Mouse (Mus musculus): ENCODE results near the gene Pfkfb2.

Gene Pfkfb2

DNA sequence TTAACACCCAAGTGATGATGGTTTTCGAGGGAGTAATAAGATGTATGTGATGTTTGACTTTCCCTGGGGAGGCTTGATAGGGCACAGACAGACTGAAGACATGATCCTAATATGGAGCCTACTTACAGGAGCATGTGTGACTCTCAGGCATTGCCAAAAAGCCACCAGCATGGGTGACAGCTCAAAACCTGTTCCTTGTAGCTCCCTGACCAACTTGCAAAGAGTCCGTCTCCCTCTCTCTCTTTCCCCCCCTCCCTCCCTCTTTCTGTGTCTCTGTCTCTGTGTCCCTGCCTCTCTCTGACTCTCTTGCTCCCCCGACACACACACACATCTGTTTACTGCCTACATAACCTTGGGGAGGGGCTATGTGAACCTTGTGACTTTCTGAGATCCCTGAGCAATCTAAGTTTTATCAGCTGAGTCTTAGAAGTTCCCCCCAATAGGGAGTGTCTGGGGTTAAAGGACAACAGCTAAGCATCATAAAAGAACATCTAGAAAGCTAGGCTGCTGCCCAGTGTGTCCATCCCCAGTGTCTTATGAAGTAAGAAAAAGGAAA is 9.6 kb upstream of the Pfkfb2 start:
- DNase-seq (ENCODE audit: extremely low read depth, low read depth, low spot score) = no peak

DNA sequence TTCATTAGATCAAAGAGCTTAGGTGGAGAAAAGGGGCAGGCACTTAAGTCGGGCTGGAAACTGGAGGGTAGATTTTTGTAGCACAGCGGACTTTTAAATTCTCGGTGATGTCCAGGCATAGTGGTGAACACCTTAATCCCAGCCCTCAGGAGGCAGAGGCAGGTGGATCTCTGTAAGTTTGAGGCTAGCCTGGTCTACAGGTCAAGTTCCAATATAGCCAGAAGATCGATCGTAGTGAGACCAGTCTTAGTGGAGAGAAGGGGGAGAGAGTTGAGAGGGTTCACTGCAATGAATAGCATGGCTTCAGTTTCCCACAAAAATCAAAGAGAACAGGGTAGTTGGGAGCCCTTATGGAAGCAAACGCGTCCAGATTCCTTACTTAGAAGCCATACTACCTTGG is 8.9 kb upstream of the Pfkfb2 start:
- DNase-seq (ENCODE audit: extremely low read depth, low read depth, low spot score) = no peak

DNA sequence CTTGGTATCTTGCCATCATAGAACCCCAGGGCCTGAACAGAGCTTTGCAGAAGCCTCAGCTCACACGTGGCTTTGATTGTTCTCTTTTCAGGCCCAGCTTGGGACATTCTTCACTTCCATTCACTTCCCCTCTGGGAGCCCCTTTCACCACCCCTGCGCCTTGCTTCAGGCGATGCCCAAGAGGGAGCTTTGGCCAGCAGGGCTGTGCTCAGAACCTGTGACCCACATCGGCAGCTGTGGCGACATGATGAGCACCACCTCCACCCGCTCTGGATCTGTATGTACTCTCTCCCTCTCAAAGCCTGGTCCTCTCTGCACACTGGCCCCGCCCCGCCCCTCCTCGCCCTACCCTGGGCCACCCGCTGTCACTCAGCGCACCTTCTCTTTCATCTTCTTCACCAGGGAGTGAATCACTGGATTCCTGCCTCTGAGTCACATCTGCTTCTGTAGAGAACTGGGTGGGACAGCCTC is 8.4 kb upstream of the Pfkfb2 start:
- DNase-seq (ENCODE audit: extremely low read depth, low read depth, low spot score) = no peak

DNA sequence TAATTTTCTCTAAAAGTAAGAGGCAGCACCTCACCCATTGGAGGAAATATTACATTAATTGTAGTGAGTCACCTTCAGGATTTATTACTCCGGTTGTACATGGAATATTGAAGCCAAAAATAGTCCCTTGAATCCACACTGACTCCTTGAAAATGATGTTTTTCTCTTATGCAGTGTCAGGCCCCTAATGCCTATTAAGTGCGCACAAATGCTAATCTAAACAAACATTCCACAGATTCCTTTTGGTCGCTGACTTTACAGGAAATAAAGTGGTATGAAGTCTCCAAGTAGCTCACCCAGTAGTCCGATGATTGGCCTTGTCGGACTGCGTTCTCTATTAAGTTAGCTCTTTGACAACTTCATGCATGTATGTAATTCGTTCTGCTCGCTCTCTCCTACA is 5.8 kb upstream of the Pfkfb2 start:
- no peak for DNase-seq (ENCODE audit: extremely low read depth, low read depth, low spot score)

DNA sequence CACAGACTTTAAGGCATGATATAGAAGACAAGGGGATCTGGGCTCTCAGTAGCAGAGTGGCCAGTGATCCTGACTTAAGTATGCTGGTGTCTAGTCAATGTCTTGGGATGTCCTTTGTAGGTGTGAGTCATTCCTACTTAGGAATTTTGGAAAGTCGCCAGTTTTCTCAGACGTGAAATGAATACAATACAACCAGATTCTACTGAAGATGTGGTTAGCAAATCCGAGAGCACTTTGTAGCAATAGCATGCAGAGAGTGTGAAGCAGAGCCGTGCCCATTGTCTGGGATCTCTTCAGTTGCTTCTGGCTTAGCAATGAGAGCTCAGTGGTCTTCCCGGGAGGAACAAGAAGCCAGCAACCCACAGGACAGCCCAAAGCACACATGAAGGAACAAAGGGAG is 5.4 kb upstream of the Pfkfb2 start:
- peak; percentile 66 for DNase-seq (ENCODE audit: extremely low read depth, low read depth, low spot score)

GRCm38 (mm10) chr1:130733671-130734070 is 4.6 kb upstream of the Pfkfb2 start:
- no peak for DNase-seq (ENCODE audit: extremely low read depth, low read depth, low spot score)

GRCm38 (mm10) chr1:130732706-130733658 is 3.9 kb upstream of the Pfkfb2 start:
- no peak for DNase-seq (ENCODE audit: extremely low read depth, low read depth, low spot score)

GRCm38 (mm10) chr1:130731741-130732337 is 2.8 kb upstream of the Pfkfb2 start, which contains the start of gene AA986860:
TSS of gene AA986860 (plus strand) at chr1:130731976.
- peak; percentile 84 for DNase-seq (ENCODE audit: extremely low read depth, low read depth, low spot score)

DNA sequence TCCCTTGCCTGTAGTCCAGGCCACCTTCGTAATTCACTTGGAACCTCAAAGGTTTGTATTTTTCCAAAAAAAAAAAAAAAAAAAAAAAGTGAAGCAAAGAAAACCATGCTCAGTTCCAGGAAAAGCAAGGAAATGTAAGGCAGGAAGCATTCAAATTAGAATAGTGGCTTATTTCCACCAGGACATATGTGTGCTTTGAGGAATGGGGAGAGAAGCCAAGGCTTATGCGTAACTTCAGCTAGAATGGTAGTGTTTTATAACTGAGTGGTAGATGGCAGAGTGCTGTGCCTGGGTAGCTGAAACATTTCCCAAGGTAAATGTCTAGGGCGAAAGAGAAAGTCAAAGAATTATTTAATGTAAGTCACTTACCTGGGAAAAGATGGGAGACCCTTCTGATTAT is 345 bp downstream of the Pfkfb2 start:
- no peak for DNase-seq (ENCODE audit: extremely low read depth, low read depth, low spot score)

GRCm38 (mm10) chr1:130728070-130728469 is 983 bp downstream of the Pfkfb2 start:
- no peak for DNase-seq (ENCODE audit: extremely low read depth, low read depth, low spot score)

DNA sequence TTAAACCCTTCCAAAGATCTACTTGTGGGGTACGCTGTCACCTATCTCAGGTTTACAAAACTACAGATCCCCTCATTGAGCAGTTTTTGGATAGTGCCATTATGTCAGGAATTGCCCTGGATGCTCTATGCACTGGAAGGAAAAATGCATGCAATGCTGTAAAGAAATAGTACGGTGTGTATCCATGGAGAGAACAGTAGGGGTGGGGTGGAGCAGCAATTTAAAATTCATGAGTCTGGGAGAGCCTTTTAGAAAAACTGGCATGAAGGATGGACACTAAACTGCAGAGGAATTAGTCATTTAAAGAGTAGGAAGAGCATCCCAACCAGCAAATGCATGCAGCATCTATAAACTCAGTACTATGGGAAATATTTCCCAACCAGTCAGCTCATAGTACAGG is 2.7 kb downstream of the Pfkfb2 start:
- no peak for DNase-seq (ENCODE audit: extremely low read depth, low read depth, low spot score)

DNA sequence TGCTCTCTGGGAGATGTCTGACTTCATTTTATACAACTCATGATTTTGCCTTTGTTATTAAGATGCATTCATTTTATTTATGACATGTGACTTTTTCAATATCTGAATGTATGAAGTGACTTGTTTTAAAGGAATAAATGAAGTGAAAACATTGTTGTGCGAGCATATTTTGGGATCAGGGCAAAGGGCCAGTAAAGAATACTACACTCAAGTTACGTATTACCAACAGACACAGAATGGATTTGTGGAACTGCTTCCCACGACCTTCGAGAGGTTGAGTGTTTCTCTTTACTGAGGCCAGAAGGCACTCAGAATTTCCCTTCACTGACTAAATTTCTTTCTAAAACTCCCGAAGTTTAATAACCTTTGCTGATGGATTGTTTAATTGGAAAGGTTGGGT is 4.8 kb downstream of the Pfkfb2 start:
- DNase-seq (ENCODE audit: extremely low read depth, low read depth, low spot score) = no peak

GRCm38 (mm10) chr1:130717291-130717871 is 11.7 kb downstream of the Pfkfb2 start, which contains the start of gene Yod1:
TSS of gene Yod1 (plus strand) at chr1:130717327.
- no peak for DNase-seq (ENCODE audit: extremely low read depth, low read depth, low spot score)

DNA sequence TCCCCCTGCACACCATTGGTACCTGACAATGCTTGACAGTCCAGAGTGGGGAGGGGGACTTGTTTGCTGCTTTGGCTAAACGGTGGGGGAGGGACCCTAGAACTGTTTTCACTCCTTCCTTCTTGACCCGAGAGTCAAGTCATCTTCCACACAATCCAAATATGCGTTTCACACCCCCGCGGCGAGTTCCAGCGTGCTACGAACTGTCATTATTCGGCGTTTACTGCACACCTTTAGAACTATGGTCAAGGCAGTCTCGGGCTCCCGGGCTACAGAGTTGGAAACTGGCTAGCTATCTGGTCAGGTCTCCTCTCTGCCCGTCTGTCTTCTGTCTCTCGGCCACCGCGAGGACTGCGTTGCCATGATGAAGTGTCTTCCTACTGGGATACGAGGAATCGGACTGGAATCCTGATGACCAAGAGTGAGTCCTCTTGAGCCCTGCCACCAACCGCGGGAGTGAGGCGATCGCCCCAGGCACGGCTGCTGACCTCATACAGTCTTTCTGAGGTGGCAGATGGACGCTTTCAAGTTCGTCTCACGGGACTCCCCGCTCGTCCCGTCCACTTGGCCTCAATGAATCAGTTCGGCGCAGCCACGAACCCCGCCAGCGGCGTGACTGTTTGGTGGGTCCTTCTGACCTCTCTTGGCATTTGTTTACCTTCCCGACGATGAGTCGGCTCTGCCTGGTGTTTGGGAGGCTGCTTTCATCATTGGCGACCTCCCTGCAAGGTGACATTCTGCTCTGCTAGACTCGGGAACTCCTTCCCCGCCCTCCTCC is 12.4 kb downstream of the Pfkfb2 start:
- DNase-seq (ENCODE audit: extremely low read depth, low read depth, low spot score) = no peak

GRCm38 (mm10) chr1:130716218-130716512 is 12.9 kb downstream of the Pfkfb2 start:
- DNase-seq (ENCODE audit: extremely low read depth, low read depth, low spot score) = no peak

GRCm38 (mm10) chr1:130715561-130716217 is 13.4 kb downstream of the Pfkfb2 start, which contains the start of gene Gm29427:
TSS of gene Gm29427 (minus strand) at chr1:130715799.
- DNase-seq (ENCODE audit: extremely low read depth, low read depth, low spot score) = no peak

- DNase-seq (ENCODE audit: extremely low read depth, low read depth, low spot score) = no peak
Observed at GRCm38 (mm10) chr1:130714046-130714445, 15.0 kb downstream of the Pfkfb2 start.

GRCm38 (mm10) chr1:130710283-130711080 is 18.6 kb downstream of the Pfkfb2 start:
- no peak for DNase-seq (ENCODE audit: extremely low read depth, low read depth, low spot score)

- DNase-seq (ENCODE audit: extremely low read depth, low read depth, low spot score) = peak; percentile 93
Observed at GRCm38 (mm10) chr1:130703613-130704012, 25.4 kb downstream of the Pfkfb2 start.

All from fat pad, adult 2 months (tissue).